ENCODE assay signal across 25 mouse cellular contexts in the genomic region with DNA sequence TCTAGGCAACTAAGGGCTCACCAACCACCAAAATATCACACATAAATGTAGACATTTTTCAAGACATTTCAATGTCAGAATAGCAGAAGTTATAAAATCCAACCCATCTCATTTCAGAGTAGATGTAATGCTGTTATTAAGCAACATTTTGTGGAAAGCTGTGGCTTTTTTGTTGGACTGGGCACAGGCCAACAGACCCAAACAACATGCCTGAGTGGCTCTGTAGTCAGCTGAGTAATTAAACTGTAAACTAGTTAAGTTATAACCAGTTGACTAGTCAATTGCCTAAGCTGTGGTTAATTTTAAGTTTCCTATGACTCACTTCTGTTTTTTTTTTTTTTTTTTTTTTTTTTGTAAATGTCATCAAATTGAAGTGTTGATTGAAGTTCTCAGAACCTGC. TPM values are rescaled to one million over a fixed set of nuclear protein-coding genes. Genes with fewer than 3 reads are reported as not detected.
DNase-seq lines count a peak whose midpoint lies in the region; ATAC-seq and TF ChIP-seq lines count a peak whose summit lies in the region.
"Had no signal": no experiment of that assay in that cellular context is flagged by ENCODE, and none has a peak within 500 bp of the region (broad histone marks: within the 10 kb centered on the region; RNA-seq: fewer than 3 reads in every experiment).

No protein-coding gene starts in this region.

- in situ Hi-C loops in Patski (cut with MboI; ENCODE audit: low pct_unique_long_range_greater_than_20kb) = no loop called here

- CTCF ChIA-PET in Patski (lab: Charles Lee) = interaction anchor here (1.3 to 1.6 kb wide), 3 partner anchors 15 to 19 kb away, joined by 3 to 4 read pairs (median 3); no protein-coding TSS in a partner anchor

- no peak overlapping the region for H3K4me3 ChIP-seq in kidney, embryonic 16.5 days (ENCODE audit: low read length)
- H3K4me3 ChIP-seq in heart, embryonic 11.5 days (ENCODE audit: low read depth, low read length) = no peak overlapping the region
- H3K4me3 ChIP-seq in left cerebral cortex, adult 2 months = no peak overlapping the region
- H3K4me3 ChIP-seq: embryonic facial prominence, embryonic 15.5 days; erythroblast, embryonic 14.5 days; forebrain, embryonic 10.5 days; gastrocnemius, adult 2 months; hindbrain, embryonic 13.5 days had no signal

- POLR2A ChIA-PET in Patski (lab: Charles Lee) = interaction anchor here (0.6 kb wide), 1 partner anchor 207 kb away, joined by 3 read pairs; no protein-coding TSS in a partner anchor

- no peak for ATAC-seq in kidney, embryonic 16.5 days (ENCODE audit: low FRiP score, low TSS enrichment)
- peak; percentile 76 for ATAC-seq in Patski
- ATAC-seq in megakaryocyte, adult 5-6 weeks (ENCODE audit: poor library complexity, severe bottlenecking) = peak; percentile 91
- no peak for ATAC-seq in heart, embryonic 11.5 days (replicated peaks; ENCODE audit: insufficient number of reproducible peaks, low FRiP score, low TSS enrichment)
- ATAC-seq: forebrain, embryonic 14.5 days; hindbrain, postnatal 0 days had no signal

- H3K4me2 ChIP-seq in kidney, embryonic 16.5 days (replicated peaks; ENCODE audit: low read depth, low read length) = no peak overlapping the region
- H3K4me2 ChIP-seq in heart, embryonic 11.5 days = no peak overlapping the region
- H3K4me2 ChIP-seq: embryonic facial prominence, embryonic 15.5 days; hindbrain, embryonic 13.5 days had no signal

- H3K9me3 ChIP-seq in kidney, embryonic 16.5 days (ENCODE audit: low read length) = no peaks in the 10 kb centered on the region
- H3K9me3 ChIP-seq in heart, embryonic 11.5 days (replicated peaks; ENCODE audit: control insufficient read depth, low read length) = no peaks in the 10 kb centered on the region
- H3K9me3 ChIP-seq: embryonic facial prominence, embryonic 15.5 days; forebrain, embryonic 10.5 days; hindbrain, embryonic 13.5 days had no signal

- no peaks in the 10 kb centered on the region for H3K27me3 ChIP-seq in kidney, embryonic 16.5 days (ENCODE audit: insufficient read depth, low read length)
- no peaks in the 10 kb centered on the region for H3K27me3 ChIP-seq in Patski
- H3K27me3 ChIP-seq in heart, embryonic 11.5 days (ENCODE audit: control insufficient read depth, insufficient read depth, low read length) = no peaks in the 10 kb centered on the region
- H3K27me3 ChIP-seq: embryonic facial prominence, embryonic 15.5 days; hindbrain, embryonic 13.5 days had no signal

- intact Hi-C loops in left cerebral cortex, adult 2 months (cut with DNase I) = no loop called here
- intact Hi-C loops in left cerebral cortex, postnatal 25 days (cut with DNase I) = no loop called here

- H3K27ac ChIP-seq in kidney, embryonic 16.5 days (ENCODE audit: low read length) = no peak overlapping the region
- no peak overlapping the region for H3K27ac ChIP-seq in heart, embryonic 11.5 days (ENCODE audit: low read depth, low read length)
- H3K27ac ChIP-seq in left cerebral cortex, adult 2 months = no peak overlapping the region
- H3K27ac ChIP-seq: embryonic facial prominence, embryonic 15.5 days; forebrain, embryonic 10.5 days; gastrocnemius, adult 2 months; hindbrain, embryonic 13.5 days; hindbrain, postnatal 0 days had no signal

- no peaks in the 10 kb centered on the region for H3K4me1 ChIP-seq in kidney, embryonic 16.5 days (ENCODE audit: insufficient read depth, low read length)
- no peaks in the 10 kb centered on the region for H3K4me1 ChIP-seq in heart, embryonic 11.5 days (ENCODE audit: control insufficient read depth, insufficient read depth, low read length)
- H3K4me1 ChIP-seq: embryonic facial prominence, embryonic 15.5 days; forebrain, embryonic 10.5 days; hindbrain, embryonic 13.5 days had no signal

- no peak overlapping the region for H3K9ac ChIP-seq in kidney, embryonic 16.5 days (replicated peaks; ENCODE audit: low read length)
- no peak overlapping the region for H3K9ac ChIP-seq in heart, embryonic 11.5 days (ENCODE audit: low read depth, low read length)
- H3K9ac ChIP-seq: embryonic facial prominence, embryonic 15.5 days; hindbrain, embryonic 13.5 days had no signal

- no peak for TF ChIP-seq CTCF in Patski (IDR thresholded peaks at IDR 0.05)
- TF ChIP-seq CTCF in left cerebral cortex, adult 2 months (IDR thresholded peaks at IDR 0.05) = no peak

- peak; percentile 38 for DNase-seq in kidney, adult 9 months
- peak; percentile 37 for DNase-seq in Patski (ENCODE audit: low read depth, low spot score)
- DNase-seq in left cerebral cortex, adult 2 months (ENCODE audit: extremely low spot score in 1 of 2, low spot score in 2 of 2) = no peak
- DNase-seq in left cerebral cortex, postnatal 25 days (ENCODE audit: low spot score in 2 of 2) = no peak
- DNase-seq: adrenal gland, postnatal 14 days; B cell, adult 2 months; cerebellum, adult 18-20 months; cerebellum, adult 9-11 months; cerebellum, postnatal 36 days; gastrocnemius, adult 2 months; gastrocnemius, postnatal 25 days; heart, adult 11 months; heart, postnatal 10 days; heart, postnatal 4 days had no signal

- no peaks in the 10 kb centered on the region for H3K36me3 ChIP-seq in kidney, embryonic 16.5 days (ENCODE audit: insufficient read depth, low read length)
- H3K36me3 ChIP-seq in heart, embryonic 11.5 days (ENCODE audit: control insufficient read depth, insufficient read depth, low read length) = no peaks in the 10 kb centered on the region
- H3K36me3 ChIP-seq: embryonic facial prominence, embryonic 15.5 days; forebrain, embryonic 10.5 days; hindbrain, embryonic 13.5 days had no signal

RNA-seq across cellular contexts. Expression of a gene that starts 44.4 kb away (rescaled TPM):
- not detected in 2 replicates for polyA plus RNA-seq in kidney, embryonic 16.5 days (2015; fragmentation: Nextera tagmentation; extraction: Ambion mirVana)
- 0.12 TPM for polyA plus RNA-seq in Patski (2021)
- total RNA-seq in megakaryocyte, adult 5-6 weeks (2015) = not detected in 2 replicates
- total RNA-seq in megakaryocyte, adult 5-6 weeks (2017) = not detected in 2 replicates
- polyA plus RNA-seq in heart, embryonic 11.5 days (2014; fragmentation: Nextera tagmentation; extraction: Ambion mirVana) = 0.07 TPM in 1 of 2 replicates, not detected in the other
- not detected for total RNA-seq in left cerebral cortex, adult 2 months (2021)
- total RNA-seq in left cerebral cortex, postnatal 25 days (2021) = not detected
- total RNA-seq: adrenal gland, postnatal 14 days; gastrocnemius, adult 2 months; gastrocnemius, postnatal 25 days; heart, postnatal 10 days; heart, postnatal 4 days; hindbrain, postnatal 0 days had no signal
- polyA plus RNA-seq: embryonic facial prominence, embryonic 11.5 days; embryonic facial prominence, embryonic 15.5 days; forebrain, embryonic 10.5 days; forebrain, embryonic 14.5 days; heart, embryonic 14.5 days; hindbrain, embryonic 13.5 days; hindbrain, postnatal 0 days had no signal

Comparison
In these comparisons a context has a peak if more than half of its experiments do, and no peak if none do; other contexts are left out.
1. DNase-seq: peak in kidney, adult 9 months (single experiment) and Patski (single experiment); none in left cerebral cortex, adult 2 months (0 of 2) and left cerebral cortex, postnatal 25 days (0 of 2).
2. ATAC-seq: peak in Patski (single experiment) and megakaryocyte, adult 5-6 weeks (single experiment); none in kidney, embryonic 16.5 days (single experiment) and heart, embryonic 11.5 days (single experiment).